Mouse (Mus musculus): ENCODE measurements around the gene Sema6b. TPM values are rescaled to one million over a fixed set of nuclear protein-coding genes. Genes with fewer than 3 reads are reported as not detected.

Gene Sema6b
- total and polyA plus RNA-seq, 3 experiments, result 0.71 to 2.2 (median 1.3) TPM

GRCm38 (mm10) chr17:56153643-56154042 lies 13.5 kb upstream of the Sema6b start:
- Histone ChIP-seq H3K36me3 (replicated peaks in 1 of 2; ENCODE audit: control insufficient read depth in 1 of 2, insufficient read depth in 1 of 2, low read length in 1 of 2) (no peaks in the 10 kb centered on the region), H3K4me3 (replicated peaks in 1 of 3; ENCODE audit: low read depth in 2 of 3, low read length in 2 of 3, poor library complexity in 1 of 3) (no peak overlapping the region)
- dilution Hi-C loops (cut with MboI; ENCODE audit: extremely low pct_ligation_motif_present, extremely low pct_unique_long_range_greater_than_20kb, low sequenced_read_pairs), result no loop called here

GRCm38 (mm10) chr17:56149897-56150296 lies 9.8 kb upstream of the Sema6b start:
- dilution Hi-C loops (cut with MboI; ENCODE audit: extremely low pct_ligation_motif_present, extremely low pct_unique_long_range_greater_than_20kb, low sequenced_read_pairs), result no loop called here
- no peak overlapping the region for H3K4me2 ChIP-seq (ENCODE audit: insufficient read depth, low read depth, poor library complexity, severe bottlenecking)
- DNase-seq (ENCODE audit: extremely low read depth), result no peak
- no peak overlapping the region for H3K9ac ChIP-seq (ENCODE audit: insufficient read depth, low read depth)
- TF ChIP-seq JUND (conservative IDR thresholded peaks at IDR 0.05; ENCODE audit: low read depth, low read length) (no peak), E2F4 (IDR thresholded peaks at IDR 0.05; ENCODE audit: insufficient replicate concordance, low read depth, low read length) (no peak), MXI1 (IDR thresholded peaks at IDR 0.05; ENCODE audit: low read depth, low read length) (no peak), BHLHE40 (IDR thresholded peaks at IDR 0.05; ENCODE audit: low read depth, low read length) (peak; percentile 58), NELFE (IDR thresholded peaks at IDR 0.05; ENCODE audit: low read depth, low read length) (no peak), ZMIZ1 (IDR thresholded peaks at IDR 0.05; ENCODE audit: low read depth, low read length) (no peak), TCF12 (IDR thresholded peaks at IDR 0.05; ENCODE audit: low read depth, low read length) (peak; percentile 53; the same call in 1 of the 2 replicates)
- no peaks in the 10 kb centered on the region for H3K79me2 ChIP-seq (replicated peaks; ENCODE audit: control insufficient read depth, extremely low read depth, insufficient read depth, poor library complexity, severe bottlenecking)
- no peaks in the 10 kb centered on the region for H3K9me3 ChIP-seq (replicated peaks; ENCODE audit: low read length)
- no peaks in the 10 kb centered on the region for H3K36me3 ChIP-seq (replicated peaks in 1 of 2; ENCODE audit: control insufficient read depth in 1 of 2, insufficient read depth in 1 of 2, low read length in 1 of 2)
- H3K4me3 ChIP-seq (replicated peaks in 1 of 3; ENCODE audit: low read depth in 2 of 3, low read length in 2 of 3, poor library complexity in 1 of 3), result no peak overlapping the region
- peaks cover 28 to 56% of the 10 kb centered on the region in 2 experiments for H3K4me1 ChIP-seq (ENCODE audit: control insufficient read depth in 1 of 2, insufficient read depth in 2 of 2)
- peaks cover 95% of the 10 kb centered on the region for H3K27me3 ChIP-seq (replicated peaks)
- no peak overlapping the region for H3K27ac ChIP-seq (ENCODE audit: insufficient read depth, low read depth)
- in situ Hi-C loops (cut with MboI; ENCODE audit: low pct_ligation_motif_present, low pct_unique_long_range_greater_than_20kb, low sequenced_read_pairs), result no loop called here

More at GRCm38 (mm10) chr17:56153643-56154042, 13.5 kb upstream of the Sema6b start:
- Histone ChIP-seq H3K27me3 (replicated peaks) (peaks cover 98% of the 10 kb centered on the region), H3K9me3 (replicated peaks; ENCODE audit: low read length) (no peaks in the 10 kb centered on the region), H3K27ac (ENCODE audit: insufficient read depth, low read depth) (no peak overlapping the region), H3K9ac (ENCODE audit: insufficient read depth, low read depth) (no peak overlapping the region), H3K79me2 (replicated peaks; ENCODE audit: control insufficient read depth, extremely low read depth, insufficient read depth, poor library complexity, severe bottlenecking) (no peaks in the 10 kb centered on the region), H3K4me1 (ENCODE audit: control insufficient read depth in 1 of 2, insufficient read depth in 2 of 2) (peaks cover 14 to 24% of the 10 kb centered on the region in 2 experiments), H3K4me2 (ENCODE audit: insufficient read depth, low read depth, poor library complexity, severe bottlenecking) (no peak overlapping the region)
- no peak for TF ChIP-seq ZKSCAN1 (IDR thresholded peaks at IDR 0.05; ENCODE audit: borderline replicate concordance, low read depth, low read length)
- no peak for TF ChIP-seq PAX5 (IDR thresholded peaks at IDR 0.05; ENCODE audit: low read length)
- no peak for TF ChIP-seq RAD21 (IDR thresholded peaks at IDR 0.05; ENCODE audit: low read depth, low read length)
- no peak for TF ChIP-seq USF1 (IDR thresholded peaks at IDR 0.05; ENCODE audit: low read depth, low read length)
- no peak for TF ChIP-seq USF2 (conservative IDR thresholded peaks at IDR 0.05; ENCODE audit: low read depth, low read length)
- no peak for TF ChIP-seq SIN3A (IDR thresholded peaks at IDR 0.05; ENCODE audit: low read length)
- TF ChIP-seq RCOR1 (conservative IDR thresholded peaks at IDR 0.05; ENCODE audit: low read depth, low read length), result no peak
- no peak for TF ChIP-seq CHD2 (IDR thresholded peaks at IDR 0.05; ENCODE audit: low read length)
- TF ChIP-seq BHLHE40 (IDR thresholded peaks at IDR 0.05; ENCODE audit: low read depth, low read length), result no peak
- TF ChIP-seq POLR2AphosphoS2 (IDR thresholded peaks at IDR 0.05; ENCODE audit: low read depth, low read length), result no peak
- TF ChIP-seq ZNF384 (IDR thresholded peaks at IDR 0.05; ENCODE audit: low read depth, low read length), result no peak
- no peak for TF ChIP-seq SMC3 (IDR thresholded peaks at IDR 0.05; ENCODE audit: low read depth, low read length)
- TF ChIP-seq MAZ (IDR thresholded peaks at IDR 0.05; ENCODE audit: low read depth, low read length), result no peak
- no peak for TF ChIP-seq KAT2A (IDR thresholded peaks at IDR 0.05; ENCODE audit: insufficient replicate concordance, low read length)
- TF ChIP-seq MEF2A (IDR thresholded peaks at IDR 0.05; ENCODE audit: borderline replicate concordance, low read depth, low read length), result no peak
- TF ChIP-seq POLR2A (IDR thresholded peaks at IDR 0.05; ENCODE audit: low read depth, low read length), result no peak
- no peak for TF ChIP-seq EP300 (IDR thresholded peaks at IDR 0.05; ENCODE audit: low read length)
- TF ChIP-seq MAX (IDR thresholded peaks at IDR 0.05; ENCODE audit: low read length), result no peak
- in situ Hi-C loops (cut with MboI; ENCODE audit: low pct_ligation_motif_present, low pct_unique_long_range_greater_than_20kb, low sequenced_read_pairs), result no loop called here
- no peak for DNase-seq (ENCODE audit: extremely low read depth)
